Mouse (Mus musculus): ENCODE measurements around the gene Cnih3.

Cnih3 gene

GRCm38 (mm10) chr1:181465027-181465426, 112.6 kb downstream of the Cnih3 start:
- POLR2A ChIA-PET, result no interaction called here
- CTCF ChIA-PET, result interaction anchor here in 1 of 4 experiments (0.7 kb wide), 1 partner anchor 85 kb away, joined by 3 read pairs; no protein-coding TSS in a partner anchor

GRCm38 (mm10) chr1:181466040-181466439, 113.6 kb downstream of the Cnih3 start:
- ChIA-PET CTCF (interaction anchor here in 1 of 4 experiments (1.1 kb wide), 1 partner anchor 77 kb away, joined by 3 read pairs; no protein-coding TSS in a partner anchor), POLR2A (no interaction called here)

DNA sequence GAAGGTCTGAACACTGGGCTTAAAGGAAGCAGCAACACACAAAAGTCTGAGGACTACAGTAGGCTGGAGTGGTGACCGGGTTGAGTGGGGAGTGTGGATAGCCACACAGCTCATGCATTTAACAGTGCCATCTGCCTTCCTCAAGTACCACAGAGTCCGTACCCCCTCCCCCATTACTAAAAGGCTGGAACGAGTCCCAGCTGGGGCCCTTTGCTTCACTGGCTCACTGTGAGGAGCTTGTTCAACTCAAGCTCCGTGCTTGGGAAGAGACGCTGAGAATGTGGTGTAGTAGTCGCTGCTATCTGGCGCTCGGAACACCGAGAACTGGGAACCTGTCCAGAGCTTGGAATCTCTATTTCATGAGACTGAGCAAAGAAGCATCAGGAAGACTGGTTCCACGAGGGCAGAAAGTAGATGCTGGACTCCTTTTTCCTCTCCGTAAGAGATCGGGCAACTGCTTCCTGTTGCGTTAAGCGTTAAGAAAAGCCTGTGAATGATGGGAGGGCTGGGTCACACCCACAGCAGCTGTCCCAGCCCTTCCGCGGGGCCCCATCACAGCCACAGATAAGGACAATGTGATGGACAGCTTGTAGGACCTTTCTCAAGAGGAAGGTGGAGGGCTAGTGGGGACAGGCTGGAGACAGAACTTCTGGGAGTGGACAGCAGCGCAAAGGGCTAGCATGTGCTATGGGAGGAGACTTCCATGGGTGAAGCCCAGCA, 114.3 kb downstream of the Cnih3 start:
- POLR2A ChIA-PET, result no interaction called here
- CTCF ChIA-PET, result interaction anchor here in 1 of 4 experiments (1.1 kb wide), 1 partner anchor 76 kb away, joined by 3 read pairs; no protein-coding TSS in a partner anchor

- ChIA-PET CTCF (no interaction called here), POLR2A (no interaction called here)
Observed at GRCm38 (mm10) chr1:181467321-181467670, 114.9 kb downstream of the Cnih3 start.

DNA sequence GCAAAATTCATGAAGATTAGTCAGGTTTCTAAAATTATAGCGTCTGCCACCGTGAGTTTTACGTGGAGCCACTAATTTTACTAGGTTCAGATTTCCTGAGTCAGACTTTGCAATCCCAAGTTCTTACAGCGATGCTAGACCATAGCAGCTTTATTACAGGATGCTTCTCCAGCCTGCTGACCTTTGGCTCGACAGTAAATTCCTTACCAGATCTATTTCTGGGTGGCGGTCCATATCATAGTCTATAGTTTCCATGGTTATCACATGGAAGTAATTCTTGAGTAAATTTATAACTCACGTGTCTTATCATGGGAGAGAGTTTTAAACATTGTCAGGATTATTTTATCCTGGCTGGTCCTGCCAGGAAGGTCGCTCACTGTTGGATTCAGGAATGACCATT, 117.0 kb downstream of the Cnih3 start:
- CTCF ChIA-PET, result no interaction called here
- POLR2A ChIA-PET, result no interaction called here

- ChIA-PET CTCF (no interaction called here), POLR2A (no interaction called here)
Observed at GRCm38 (mm10) chr1:181476141-181476540, 123.7 kb downstream of the Cnih3 start.

GRCm38 (mm10) chr1:181476557-181476956, 124.1 kb downstream of the Cnih3 start:
- ChIA-PET CTCF (interaction anchor here in 1 of 4 experiments (0.8 kb wide), 1 partner anchor 76 kb away, joined by 14 read pairs; no protein-coding TSS in a partner anchor), POLR2A (interaction anchor here in 1 of 4 experiments (0.7 kb wide), 1 partner anchor 714 kb away, joined by 4 read pairs; no protein-coding TSS in a partner anchor)

DNA sequence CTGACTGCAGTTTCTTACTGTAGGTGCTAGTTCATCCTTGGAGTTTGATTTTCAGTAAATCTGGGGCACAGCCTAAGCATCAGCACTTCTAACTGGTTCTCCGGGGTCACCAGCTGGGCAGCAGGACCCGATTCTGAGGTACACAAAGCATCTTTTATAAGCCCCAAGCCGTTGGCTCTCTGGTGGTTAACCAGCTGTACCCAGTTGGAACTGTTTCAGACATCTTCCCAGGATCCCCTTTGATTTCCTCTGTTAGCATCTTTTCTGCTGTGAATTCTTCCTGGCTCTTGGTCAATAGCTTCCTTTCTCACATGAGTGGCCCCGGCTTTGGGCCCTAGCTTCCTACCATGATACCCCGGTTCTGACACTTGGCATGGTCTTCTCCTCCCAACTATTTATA, 132.3 kb downstream of the Cnih3 start:
- CTCF ChIA-PET, result interaction anchor here in 1 of 4 experiments (0.9 kb wide), 1 partner anchor 105 kb away, joined by 3 read pairs; no protein-coding TSS in a partner anchor
- POLR2A ChIA-PET, result no interaction called here

DNA sequence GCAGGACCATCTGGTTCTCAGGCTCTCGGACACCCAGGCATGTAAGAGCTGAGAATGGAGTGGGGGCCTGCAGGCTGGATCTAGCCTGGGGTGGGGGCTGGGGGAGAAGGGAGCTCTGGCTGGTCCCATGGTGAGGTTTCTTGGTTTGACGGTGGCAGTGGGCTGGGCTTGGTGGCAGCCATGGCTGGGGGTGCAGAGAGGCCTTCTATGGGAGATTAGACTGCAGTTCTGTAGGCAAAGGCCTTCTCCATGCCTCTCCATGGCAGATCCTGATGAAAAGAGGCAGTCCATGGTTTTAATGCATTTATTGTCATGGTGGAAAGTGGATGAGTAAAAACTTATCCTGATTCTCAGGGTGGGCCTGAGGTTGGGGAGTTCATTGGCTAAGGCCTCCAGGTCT, 151.0 kb downstream of the Cnih3 start:
- ChIA-PET POLR2A (no interaction called here), CTCF (no interaction called here)

DNA sequence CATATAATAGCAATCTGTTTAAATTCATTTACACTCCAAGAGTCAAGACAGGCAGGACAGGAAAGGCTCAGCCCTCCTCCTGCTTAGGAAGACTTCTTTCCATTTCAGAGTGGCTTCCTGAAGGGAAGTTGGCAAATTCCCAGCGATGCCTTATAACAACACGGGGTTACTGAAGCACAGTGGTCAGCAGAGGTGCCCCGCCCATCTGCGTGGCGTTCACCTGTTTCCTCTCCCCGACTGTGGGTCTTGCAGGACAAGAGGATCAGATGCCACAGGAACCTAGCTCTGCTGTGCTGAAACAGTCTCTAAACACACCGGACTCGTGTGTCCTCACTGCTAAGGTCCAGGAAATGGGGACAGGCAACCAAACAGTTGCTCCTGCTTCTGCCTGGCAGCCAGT, 152.9 kb downstream of the Cnih3 start:
- ChIA-PET CTCF (no interaction called here), POLR2A (no interaction called here)
